Mouse (Mus musculus) Patski (cell line): ENCODE measurements around the gene Csrnp1. TPM values are rescaled to one million over a fixed set of nuclear protein-coding genes. Genes with fewer than 3 reads are reported as not detected.
A peak's percentile ranks its signal among the peaks of the same experiment; 100 is the strongest.

Experiments used
- ATAC-seq: fragments of 100-300 bp; one replicate; pipeline ENCODE4 v1.8.0; 2021
- CTCF ChIA-PET: fragments of 350-600 bp; sonication (Branson Sonifier 250); formaldehyde crosslinking; loops from one replicate; lab custom pipeline; 2022; ENCODE audit warnings: inconsistent platforms; lab: Charles Lee
- POLR2A ChIA-PET: fragments of 350-600 bp; sonication (Branson Sonifier 250); formaldehyde crosslinking; loops from one replicate; lab custom pipeline; 2022; ENCODE audit warnings: antibody characterized with exemption, inconsistent platforms; lab: Charles Lee
- DNase-seq: peaks from one replicate; pipeline ENCODE4 v3.0.0-alpha.2; 2011; ENCODE audit warnings: low read depth, low spot score
- H3K27me3 ChIP-seq: fragments of 371-371 bp; one replicate; pipeline ENCODE4 v1.5.1; 2021
- CTCF ChIP-seq: fragments of 100-300 bp; IDR thresholded peaks from one replicate; pipeline ENCODE4 v1.5.1; 2021
- in situ Hi-C: fragments of 300-500 bp; cut with MboI; formaldehyde crosslinking; loops from 3 replicates; pipeline ENCODE4 v1.11.1; 2018; ENCODE audit warnings: low pct_unique_long_range_greater_than_20kb, mixed read lengths
- polyA plus RNA-seq: library from polyadenylated mRNA; unstranded; gene quantifications from one replicate; pipeline ENCODE4 v1.2.3, GENCODE M21; 2021

The Csrnp1 gene
- polyA plus RNA-seq, 1 experiment from 2014 or later: 18.8 TPM

DNA sequence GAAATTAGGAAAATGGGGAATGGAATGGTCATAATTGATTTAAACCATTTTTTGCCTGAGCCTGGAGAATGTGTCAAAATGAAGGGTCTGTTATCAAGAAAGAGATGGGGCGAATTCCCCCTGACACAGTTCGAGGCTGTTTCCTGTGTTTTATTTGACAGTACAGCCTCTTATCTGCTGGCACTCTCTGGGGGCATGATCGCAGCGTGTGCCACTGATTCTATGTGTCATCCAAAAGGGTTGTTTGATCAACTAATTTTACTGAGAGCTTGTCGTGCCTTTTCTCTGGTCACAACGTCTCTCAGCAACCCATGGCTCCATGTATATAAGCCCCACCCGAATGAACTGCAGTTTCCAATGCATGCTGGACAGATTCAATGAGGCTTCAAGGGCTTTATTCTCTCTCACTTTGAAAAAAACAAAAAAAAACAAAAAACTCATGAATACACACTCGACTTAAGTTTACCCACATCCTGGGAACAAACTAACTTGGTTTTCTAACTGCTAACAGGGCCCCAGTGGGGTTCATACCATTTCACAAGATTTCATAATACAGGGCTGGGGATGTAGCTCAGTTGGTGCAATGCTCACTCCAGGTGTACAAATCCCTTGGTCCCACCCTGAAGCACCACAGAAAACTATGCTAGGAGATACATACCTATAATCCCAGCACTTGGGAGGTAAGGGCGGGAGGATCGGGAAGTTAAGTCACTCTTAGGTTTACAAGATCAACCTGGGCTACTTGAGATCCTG, 8.8 kb upstream of the Csrnp1 start:
- no peak for ATAC-seq
- no peaks in the 10 kb centered on the region for H3K27me3 ChIP-seq
- no peak for TF ChIP-seq CTCF
- in situ Hi-C loops: no loop called here
- CTCF ChIA-PET: interaction anchor here (1.1 kb wide), 1 partner anchor 13 kb away, joined by 3 read pairs; no protein-coding TSS in a partner anchor
- DNase-seq: no peak
- POLR2A ChIA-PET: no interaction called here

DNA sequence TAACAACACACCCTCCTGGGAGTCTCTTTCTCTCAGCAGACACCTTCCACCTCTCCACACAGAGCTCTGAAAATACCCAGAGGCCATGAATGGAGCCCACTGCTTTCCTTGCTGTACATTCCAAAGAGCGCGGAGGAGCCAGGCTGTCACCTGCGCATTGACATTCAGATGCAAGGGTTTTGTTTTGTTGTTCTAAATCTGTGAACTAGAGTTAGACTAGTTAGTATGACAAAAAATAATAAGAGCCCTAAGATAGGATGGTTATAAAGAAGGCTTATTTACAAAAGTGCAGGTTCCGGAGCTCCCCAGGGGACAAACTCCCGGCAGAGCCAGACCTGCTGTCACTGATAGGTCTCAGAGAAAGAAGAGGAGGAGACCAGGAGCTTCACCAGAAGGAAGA, 6.9 kb upstream of the Csrnp1 start:
- no peaks in the 10 kb centered on the region for H3K27me3 ChIP-seq
- TF ChIP-seq CTCF: no peak
- in situ Hi-C loops: no loop called here
- CTCF ChIA-PET: no interaction called here
- DNase-seq (no peak), ATAC-seq (no peak)
- POLR2A ChIA-PET: no interaction called here

DNA sequence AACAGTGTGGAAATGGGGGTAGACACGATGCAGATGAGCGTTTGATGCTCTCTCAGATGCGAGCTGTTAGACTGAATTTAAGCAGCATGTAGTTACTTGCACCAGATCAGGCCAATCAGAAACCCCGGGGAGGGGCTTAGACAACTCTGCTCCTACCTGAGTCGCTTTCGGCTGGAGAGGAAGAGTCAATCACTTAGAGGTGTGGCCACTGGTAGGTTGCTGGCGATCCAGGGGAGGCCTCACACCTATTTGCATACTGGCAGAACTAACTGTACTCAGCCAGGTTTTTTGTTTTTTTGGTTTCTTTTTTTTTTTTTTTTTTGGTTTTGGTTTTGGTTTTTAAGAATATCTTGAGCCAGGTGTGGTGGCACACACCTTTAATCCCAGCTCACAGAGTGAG, 3.8 kb upstream of the Csrnp1 start:
- in situ Hi-C loops: no loop called here
- ChIA-PET POLR2A (no interaction called here), CTCF (no interaction called here)
- no peak for TF ChIP-seq CTCF
- no peak for DNase-seq
- no peaks in the 10 kb centered on the region for H3K27me3 ChIP-seq
- no peak for ATAC-seq

DNA sequence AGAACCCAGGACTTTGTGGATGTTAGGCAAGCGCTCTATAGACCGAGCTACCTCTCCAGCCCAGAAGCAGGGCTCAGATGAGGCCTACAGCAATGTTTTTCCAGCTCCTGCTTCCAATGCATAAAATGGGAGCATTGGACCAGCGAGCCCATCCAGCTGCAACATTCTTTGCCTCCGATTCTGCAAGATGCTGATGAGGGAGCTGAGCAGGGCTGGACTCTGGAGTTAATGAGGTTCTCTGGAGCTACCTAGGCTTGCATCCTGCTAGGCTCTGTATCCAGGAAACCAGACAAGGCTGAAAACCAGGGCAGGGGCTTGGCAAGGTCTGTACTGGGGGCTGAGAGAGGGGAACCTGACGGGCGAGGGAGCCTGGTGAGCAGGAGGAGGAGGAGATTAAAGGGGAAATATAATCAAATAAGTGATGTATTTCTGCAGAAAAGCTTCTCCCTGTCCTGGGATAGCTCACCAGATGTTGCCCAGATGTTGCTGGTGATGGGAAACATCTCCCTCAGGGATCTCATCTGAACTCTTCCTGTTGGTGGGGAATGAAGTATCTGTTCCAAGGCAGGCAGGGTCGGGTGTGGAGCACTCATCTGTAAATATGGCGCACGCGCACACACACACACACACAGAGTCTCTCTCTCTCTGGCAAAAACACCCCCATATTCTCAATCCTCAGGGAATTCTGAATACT, 1.6 kb upstream of the Csrnp1 start:
- ATAC-seq: no peak
- ChIA-PET POLR2A (no interaction called here), CTCF (no interaction called here)
- no peak for DNase-seq
- H3K27me3 ChIP-seq: no peaks in the 10 kb centered on the region
- in situ Hi-C loops: no loop called here
- no peak for TF ChIP-seq CTCF

GRCm38 (mm10) chr9:119983585-119984535, 598 bp downstream of the Csrnp1 start:
- no peak for DNase-seq
- ChIA-PET CTCF (interaction anchor here (0.8 kb wide), 1 partner anchor 10 kb away, joined by 4 read pairs; no protein-coding TSS in a partner anchor), POLR2A (interaction anchor here (0.7 kb wide), 2 partner anchors 22 to 402 kb away, joined by 3 to 6 read pairs; no protein-coding TSS in a partner anchor)
- in situ Hi-C loops: no loop called here
- no peaks in the 10 kb centered on the region for H3K27me3 ChIP-seq
- peak; percentile 71 for ATAC-seq
- no peak for TF ChIP-seq CTCF

DNA sequence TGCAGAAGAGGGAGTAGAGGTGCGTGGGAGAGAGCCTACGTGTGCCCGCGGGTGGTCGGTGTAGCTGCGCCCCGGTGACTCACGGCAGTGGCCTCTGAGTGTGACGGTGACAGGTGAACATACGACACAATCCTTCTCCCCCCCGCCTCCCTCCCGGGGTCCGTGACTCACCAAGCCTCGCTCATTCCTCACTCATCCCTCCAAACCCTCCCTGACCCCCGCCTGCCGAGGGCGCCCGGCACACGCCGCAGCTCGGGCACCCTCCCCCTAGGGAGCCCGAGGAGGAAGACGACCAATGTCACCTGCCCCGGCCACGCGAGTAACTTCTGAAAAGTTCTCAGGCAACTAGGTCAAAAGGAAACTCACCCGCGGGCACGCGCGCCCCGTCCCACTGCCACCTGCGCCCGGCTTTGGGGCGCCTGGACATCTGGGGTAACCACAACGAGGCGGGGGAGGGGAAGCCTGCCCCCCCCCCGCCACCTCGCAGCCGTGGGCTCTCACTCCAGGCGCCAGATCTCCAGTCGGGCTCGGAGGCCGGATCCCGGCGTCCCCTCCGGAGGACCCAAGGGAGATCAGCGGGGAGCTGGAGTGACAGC, 1.4 kb downstream of the Csrnp1 start:
- DNase-seq (no peak), ATAC-seq (peak; percentile 46)
- ChIA-PET POLR2A (interaction anchor here (0.7 to 1.0 kb wide), 3 partner anchors 9 to 27 kb away, joined by 3 read pairs; no protein-coding TSS in a partner anchor), CTCF (interaction anchor here (0.8 to 1.5 kb wide), 2 partner anchors 9 to 26 kb away, joined by 3 to 4 read pairs; no protein-coding TSS in a partner anchor)
- in situ Hi-C loops: no loop called here
- no peaks in the 10 kb centered on the region for H3K27me3 ChIP-seq
- no peak for TF ChIP-seq CTCF

GRCm38 (mm10) chr9:119982241-119982811, 2.1 kb downstream of the Csrnp1 start:
- DNase-seq (no peak), ATAC-seq (no peak)
- POLR2A ChIA-PET: interaction anchor here (0.9 to 1.0 kb wide), 2 partner anchors 9 to 28 kb away, joined by 3 read pairs; no protein-coding TSS in a partner anchor
- CTCF ChIA-PET: interaction anchor here (0.6 to 1.5 kb wide), 2 partner anchors 8 to 26 kb away, joined by 3 read pairs; no protein-coding TSS in a partner anchor
- TF ChIP-seq CTCF: no peak
- no peaks in the 10 kb centered on the region for H3K27me3 ChIP-seq
- in situ Hi-C loops: no loop called here

GRCm38 (mm10) chr9:119981183-119982179, 3.0 kb downstream of the Csrnp1 start:
- ChIA-PET CTCF (interaction anchor here (0.6 to 1.5 kb wide), 5 partner anchors 7 to 91 kb away, joined by 3 read pairs; no protein-coding TSS in a partner anchor), POLR2A (interaction anchor here (0.8 to 1.2 kb wide), 2 partner anchors 11 to 33 kb away, joined by 3 read pairs; no protein-coding TSS in a partner anchor)
- ATAC-seq (peak; percentile 16), DNase-seq (no peak)
- TF ChIP-seq CTCF: no peak
- H3K27me3 ChIP-seq: no peaks in the 10 kb centered on the region
- in situ Hi-C loops: no loop called here
